ENCODE assay signal across 22 mouse cellular contexts in genomic region chr13:17043426-17044224, GRCm38 (mm10).
DNase-seq lines count a peak whose midpoint lies in the region; ATAC-seq and TF ChIP-seq lines count a peak whose summit lies in the region.
"Had no signal": no experiment of that assay in that cellular context is flagged by ENCODE, and none has a peak within 500 bp of the region (broad histone marks: within the 10 kb centered on the region; RNA-seq: fewer than 3 reads in every experiment).

No protein-coding gene starts in this region.

- TF ChIP-seq EP300 in lung, postnatal 0 days (IDR thresholded peaks at IDR 0.05), result no peak

- H3K9me3 ChIP-seq in lung, embryonic 14.5 days (ENCODE audit: low read depth, low read length), result no peaks in the 10 kb centered on the region
- H3K9me3 ChIP-seq in lung, postnatal 0 days (ENCODE audit: low read length), result no peaks in the 10 kb centered on the region
- H3K9me3 ChIP-seq: embryonic facial prominence, embryonic 12.5 days; embryonic facial prominence, embryonic 15.5 days; hindbrain, embryonic 12.5 days; hindbrain, embryonic 15.5 days had no signal

- peak; percentile 42 for DNase-seq in lung, embryonic 14.5 days
- no peak for DNase-seq in lung, postnatal 4 days
- DNase-seq in lung, postnatal 0 days (ENCODE audit: low spot score), result peak; percentile 24
- DNase-seq in lung, postnatal 36 days, result no peak
- peak; percentile 13 for DNase-seq in skeletal muscle tissue, adult 2 months (ENCODE audit: low read depth, low spot score)
- no peak for DNase-seq in adrenal gland, postnatal 36 days
- DNase-seq: adrenal gland, postnatal 10 days; cerebellum, adult 11 months; cerebellum, adult 2 months; cerebellum, adult 9-11 months; cerebellum, postnatal 25 days; forebrain, postnatal 0 days; gastrocnemius, adult 2 months; gastrocnemius, postnatal 14 days; heart, adult 11 months had no signal

- no peaks in the 10 kb centered on the region for H3K4me1 ChIP-seq in lung, embryonic 14.5 days (ENCODE audit: insufficient read depth)
- H3K4me1 ChIP-seq in lung, postnatal 0 days (ENCODE audit: insufficient read depth, low read depth, low read length), result no peaks in the 10 kb centered on the region
- H3K4me1 ChIP-seq: embryonic facial prominence, embryonic 15.5 days; hindbrain, embryonic 12.5 days; hindbrain, embryonic 15.5 days had no signal

- no peak for TF ChIP-seq CTCF in lung, embryonic 14.5 days (IDR thresholded peaks at IDR 0.05; ENCODE audit: low read depth)
- TF ChIP-seq CTCF in lung, postnatal 0 days (IDR thresholded peaks at IDR 0.05), result no peak

- 54% methylated on average over 3 of the region's 3 CpGs for WGBS in lung, embryonic 14.5 days
- WGBS in lung, postnatal 0 days, result 64% methylated on average over 3 of the region's 3 CpGs

- no peaks in the 10 kb centered on the region for H3K36me3 ChIP-seq in lung, embryonic 14.5 days (ENCODE audit: insufficient read depth)
- H3K36me3 ChIP-seq in lung, postnatal 0 days (ENCODE audit: insufficient read depth, low read length), result no peaks in the 10 kb centered on the region
- H3K36me3 ChIP-seq: embryonic facial prominence, embryonic 12.5 days; embryonic facial prominence, embryonic 15.5 days; hindbrain, embryonic 12.5 days; hindbrain, embryonic 15.5 days had no signal

- H3K27me3 ChIP-seq in lung, embryonic 14.5 days (ENCODE audit: insufficient read depth, low read length), result no peaks in the 10 kb centered on the region
- H3K27me3 ChIP-seq in lung, postnatal 0 days (replicated peaks; ENCODE audit: insufficient read depth, low read length), result no peaks in the 10 kb centered on the region
- H3K27me3 ChIP-seq: embryonic facial prominence, embryonic 12.5 days; embryonic facial prominence, embryonic 15.5 days; hindbrain, embryonic 12.5 days; hindbrain, embryonic 15.5 days had no signal

- no peak overlapping the region for H3K9ac ChIP-seq in lung, embryonic 14.5 days
- H3K9ac ChIP-seq in lung, postnatal 0 days (replicated peaks; ENCODE audit: low read depth), result no peak overlapping the region
- H3K9ac ChIP-seq: embryonic facial prominence, embryonic 12.5 days; embryonic facial prominence, embryonic 15.5 days; forebrain, postnatal 0 days; hindbrain, embryonic 12.5 days; hindbrain, embryonic 15.5 days had no signal

- H3K4me2 ChIP-seq in lung, embryonic 14.5 days, result no peak overlapping the region
- H3K4me2 ChIP-seq in lung, postnatal 0 days (replicated peaks; ENCODE audit: low read depth, low read length), result no peak overlapping the region
- H3K4me2 ChIP-seq: embryonic facial prominence, embryonic 12.5 days; embryonic facial prominence, embryonic 15.5 days; heart, embryonic 11.5 days; hindbrain, embryonic 12.5 days; hindbrain, embryonic 15.5 days had no signal

- H3K4me3 ChIP-seq in lung, embryonic 14.5 days (ENCODE audit: low read depth, low read length), result no peak overlapping the region
- H3K4me3 ChIP-seq in lung, postnatal 0 days (ENCODE audit: low read depth, low read length), result no peak overlapping the region
- H3K4me3 ChIP-seq: embryonic facial prominence, embryonic 12.5 days; embryonic facial prominence, embryonic 15.5 days; gastrocnemius, adult 2 months; hindbrain, embryonic 12.5 days; hindbrain, embryonic 15.5 days had no signal

- peak; percentile 69 for ATAC-seq in lung, embryonic 14.5 days (ENCODE audit: insufficient read depth)
- ATAC-seq in lung, postnatal 0 days, result no peak
- ATAC-seq: CD4-positive, CD25-positive, alpha-beta regulatory T cell, adult 4 months; forebrain, embryonic 14.5 days; forebrain, postnatal 0 days had no signal

- no peak overlapping the region for H3K27ac ChIP-seq in lung, embryonic 14.5 days (ENCODE audit: low read depth)
- H3K27ac ChIP-seq in lung, postnatal 0 days (ENCODE audit: low read length), result no peak overlapping the region
- H3K27ac ChIP-seq: embryonic facial prominence, embryonic 12.5 days; embryonic facial prominence, embryonic 15.5 days; gastrocnemius, adult 2 months; hindbrain, embryonic 12.5 days; hindbrain, embryonic 15.5 days had no signal

Comparison
In these comparisons a context has a peak if more than half of its experiments do, and no peak if none do; other contexts are left out.
1. DNase-seq: peak in lung, embryonic 14.5 days (single experiment), lung, postnatal 0 days (single experiment) and skeletal muscle tissue, adult 2 months (single experiment); none in lung, postnatal 4 days (0 of 2), lung, postnatal 36 days (single experiment) and adrenal gland, postnatal 36 days (0 of 2).